In the genomic region with DNA sequence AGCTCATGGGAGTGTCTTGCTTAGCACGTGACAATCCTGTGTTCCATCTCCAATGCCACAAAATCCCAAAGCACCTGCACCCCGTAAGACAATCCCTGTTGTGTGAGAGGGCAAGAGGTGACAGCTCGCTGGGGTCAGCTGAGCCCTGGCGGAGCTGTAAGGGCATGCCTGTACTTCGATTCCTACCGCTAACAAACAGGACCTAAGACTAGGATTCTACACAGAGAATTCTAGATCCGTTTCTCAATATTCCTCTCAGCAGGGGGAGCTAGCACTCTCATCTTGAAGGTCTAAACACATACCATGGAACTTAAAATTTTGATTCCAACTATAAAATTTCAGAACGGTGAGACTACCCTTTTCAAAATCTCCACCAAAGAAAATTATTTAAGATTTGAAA, we compare ENCODE assay signal across 9 mouse cellular contexts. TPM values are rescaled to one million over a fixed set of nuclear protein-coding genes. Genes with fewer than 3 reads are reported as not detected.
DNase-seq lines count a peak whose midpoint lies in the region; ATAC-seq lines count a peak whose summit lies in the region.
"Had no signal": no experiment of that assay in that cellular context is flagged by ENCODE, and none has a peak within 500 bp of the region (broad histone marks: within the 10 kb centered on the region; RNA-seq: fewer than 3 reads in every experiment).

No protein-coding gene starts in this region.

- H3K4me1 ChIP-seq in embryonic facial prominence, embryonic 14.5 days (ENCODE audit: control insufficient read depth, insufficient read depth, low read length), result no peaks in the 10 kb centered on the region

- 27% methylated on average over 8 of the region's 8 CpGs for WGBS in embryonic facial prominence, embryonic 14.5 days

- H3K9ac ChIP-seq in embryonic facial prominence, embryonic 14.5 days (ENCODE audit: low read depth, low read length), result no peak overlapping the region
- H3K9ac ChIP-seq: hindbrain, embryonic 15.5 days had no signal

- no peak overlapping the region for H3K27ac ChIP-seq in embryonic facial prominence, embryonic 14.5 days (replicated peaks; ENCODE audit: low read depth, low read length)
- H3K27ac ChIP-seq: hindbrain, embryonic 15.5 days had no signal

- peaks cover 75% of the 10 kb centered on the region for H3K27me3 ChIP-seq in embryonic facial prominence, embryonic 14.5 days (replicated peaks; ENCODE audit: control insufficient read depth, insufficient read depth, low read length)

- H3K4me2 ChIP-seq in embryonic facial prominence, embryonic 14.5 days (ENCODE audit: low read depth, low read length), result no peak overlapping the region
- H3K4me2 ChIP-seq: hindbrain, embryonic 15.5 days had no signal

- no peaks in the 10 kb centered on the region for H3K9me3 ChIP-seq in embryonic facial prominence, embryonic 14.5 days (ENCODE audit: control insufficient read depth, low read length)
- H3K9me3 ChIP-seq: hindbrain, embryonic 15.5 days had no signal

- peak; percentile 38 for DNase-seq in gastrocnemius, adult 18-20 months (ENCODE audit: low spot score)
- DNase-seq in gastrocnemius, postnatal 14 days, result no peak
- DNase-seq in ovary, postnatal 14 days (ENCODE audit: low spot score), result peak; percentile 22
- DNase-seq in ovary, postnatal 36 days (ENCODE audit: low spot score), result no peak
- DNase-seq in embryonic facial prominence, embryonic 14.5 days (ENCODE audit: low spot score), result peak; percentile 87
- peak; percentile 91 for DNase-seq in lung, postnatal 36 days
- no peak for DNase-seq in gastrocnemius, adult 8-10 months (ENCODE audit: low spot score in 2 of 2)

- 0 out of 2 replicates have a peak, but pooled peaks have one; percentile 44 for ATAC-seq in embryonic facial prominence, embryonic 14.5 days (ENCODE audit: low read depth)
- no peak for ATAC-seq in activated CD4-positive, CD25-positive, alpha-beta regulatory T cell, adult 4 months

- intact Hi-C loops in gastrocnemius, postnatal 14 days (cut with DNase I; ENCODE audit: low total_unique reads), result loop anchor here (5.0 to 10.0 kb wide), 3 partner anchors 128 to 818 kb away; a partner anchor contains a TSS

- no peaks in the 10 kb centered on the region for H3K36me3 ChIP-seq in embryonic facial prominence, embryonic 14.5 days (ENCODE audit: control insufficient read depth, insufficient read depth, low read length)
- H3K36me3 ChIP-seq: hindbrain, embryonic 15.5 days had no signal

- no peak overlapping the region for H3K4me3 ChIP-seq in embryonic facial prominence, embryonic 14.5 days (ENCODE audit: low read depth, low read length)
- H3K4me3 ChIP-seq: hindbrain, embryonic 15.5 days had no signal

RNA-seq across cellular contexts. Expression of a gene that starts 9.7 kb away (rescaled TPM):
- 1 to 10 TPM; 3.9 to 4.3 TPM for total RNA-seq in gastrocnemius, adult 18-20 months (2021)
- total RNA-seq in gastrocnemius, postnatal 14 days (2021), result 1 to 10 TPM; 4.6 to 4.8 TPM
- 18.9 and 25.2 TPM in 2 replicates for polyA plus RNA-seq in embryonic facial prominence, embryonic 14.5 days (2014; fragmentation: Nextera tagmentation; extraction: Ambion mirVana)
- 10 to 100 TPM; 15.6 to 20.1 TPM for polyA plus RNA-seq in activated CD4-positive, CD25-positive, alpha-beta regulatory T cell, adult 4 months (2017; shearing (Covaris generic))
- total RNA-seq in gastrocnemius, adult 8-10 months (2022), result 1 to 10 TPM; 2.9 to 6.1 (median 3.1) TPM

Comparison
In these comparisons a context has a peak if more than half of its experiments do, and no peak if none do; other contexts are left out.
1. DNase-seq: peak in gastrocnemius, adult 18-20 months (single experiment), ovary, postnatal 14 days (single experiment), embryonic facial prominence, embryonic 14.5 days (single experiment) and lung, postnatal 36 days (single experiment); none in gastrocnemius, postnatal 14 days (single experiment), ovary, postnatal 36 days (single experiment) and gastrocnemius, adult 8-10 months (0 of 2).